Mouse (Mus musculus) fibroblast of lung, adult 2 months (primary cell): ENCODE data around the gene Fmo5.

ENCODE experiments used
- DNase-seq: peaks from one replicate; pipeline ENCODE4 v3.0.0-alpha.2; 2011; ENCODE audit warnings: low read depth

Gene Fmo5

GRCm38 (mm10) chr3:97681321-97682158, 52.9 kb downstream of the Fmo5 start:
- peak; percentile 76 for DNase-seq

DNA sequence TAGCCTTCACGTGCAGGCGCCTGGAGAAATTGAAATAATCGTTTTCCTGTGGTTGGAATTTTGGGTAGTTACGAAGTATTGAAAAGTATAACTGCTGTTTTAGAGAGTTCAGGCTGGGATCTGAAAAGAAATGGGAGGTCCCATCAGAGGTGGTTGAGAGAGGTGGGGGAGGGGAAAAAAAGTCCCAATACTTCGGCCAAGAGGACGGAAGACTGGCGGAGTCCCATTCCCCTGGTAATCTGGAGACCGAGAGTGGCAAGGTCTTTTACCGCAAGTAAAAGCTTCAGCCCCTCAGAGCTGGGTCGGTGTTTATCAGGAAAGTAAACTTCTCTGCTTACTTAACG, 53.5 kb downstream of the Fmo5 start:
- DNase-seq, result no peak

DNA sequence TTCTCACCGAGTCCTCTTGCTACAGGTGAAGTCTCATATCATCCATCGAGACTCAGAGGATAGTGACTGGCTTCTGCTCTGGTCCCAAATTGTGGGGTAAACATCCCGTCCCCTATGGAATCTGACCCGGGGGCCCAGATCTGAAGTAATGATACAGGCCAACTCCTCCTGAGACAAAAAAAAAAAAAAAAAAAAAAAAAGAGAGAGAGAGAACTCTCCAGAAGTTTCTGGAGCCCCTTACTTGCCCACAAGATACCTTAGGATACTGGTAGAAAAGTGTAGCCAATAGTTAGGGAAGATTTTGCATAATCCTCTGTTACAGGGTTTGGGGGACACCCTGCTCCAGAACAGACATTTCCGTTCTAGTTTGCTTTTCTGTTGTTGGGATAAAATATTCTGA, 54.0 kb downstream of the Fmo5 start:
- no peak for DNase-seq

- no peak for DNase-seq
These were observed 55.1 kb downstream of the Fmo5 start for GRCm38 (mm10) chr3:97683560-97684195.

- no peak for DNase-seq
These were observed 57.9 kb downstream of the Fmo5 start for GRCm38 (mm10) chr3:97686372-97687117.

DNA sequence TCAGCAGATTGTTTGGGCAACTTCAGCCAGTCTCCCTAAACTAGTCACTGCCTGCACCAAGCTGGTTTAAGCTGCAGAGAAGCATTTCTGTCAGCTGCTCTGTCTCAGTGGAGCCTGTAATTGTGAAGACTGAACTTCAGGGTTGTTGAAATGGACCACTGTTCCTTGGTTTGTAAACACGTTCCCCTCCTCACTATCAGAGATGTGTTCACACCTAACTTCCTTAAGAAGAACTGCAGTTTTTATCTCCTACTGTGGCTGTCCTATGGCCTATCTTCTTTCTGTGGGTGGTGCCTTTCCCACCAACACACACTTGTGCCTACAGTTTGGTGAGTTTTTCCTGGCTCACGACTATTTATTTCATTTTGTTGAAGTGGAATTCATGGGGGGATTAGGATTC, 60.7 kb downstream of the Fmo5 start:
- DNase-seq, result no peak

- no peak for DNase-seq
These were observed 62.0 kb downstream of the Fmo5 start for GRCm38 (mm10) chr3:97690590-97690989.

- DNase-seq, result no peak
These were observed 62.9 kb downstream of the Fmo5 start for GRCm38 (mm10) chr3:97691443-97692017.

- DNase-seq, result no peak
These were observed 65.2 kb downstream of the Fmo5 start for GRCm38 (mm10) chr3:97693806-97694205.

DNA sequence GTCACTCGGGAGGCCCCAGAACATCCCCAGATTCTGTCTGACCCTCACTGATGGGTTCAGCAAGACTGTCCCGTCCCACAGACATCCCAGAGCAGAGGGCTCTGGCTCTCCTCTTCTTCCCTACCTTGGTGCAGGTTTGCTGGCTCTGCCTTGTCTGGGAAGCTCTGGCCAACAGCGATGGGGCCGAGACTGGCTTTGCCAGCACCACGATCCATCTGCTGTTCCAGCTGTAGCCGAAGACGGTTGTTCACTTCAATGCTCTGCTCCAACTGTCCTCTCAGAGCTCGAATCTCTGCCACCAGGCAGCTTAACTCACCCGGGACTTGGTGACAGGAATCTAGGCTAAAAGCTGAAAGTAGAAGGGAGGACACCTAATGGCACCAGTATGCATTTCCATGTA, 68.3 kb downstream of the Fmo5 start:
- DNase-seq, result no peak

- DNase-seq, result no peak
These were observed 68.7 kb downstream of the Fmo5 start for GRCm38 (mm10) chr3:97697291-97697690.

DNA sequence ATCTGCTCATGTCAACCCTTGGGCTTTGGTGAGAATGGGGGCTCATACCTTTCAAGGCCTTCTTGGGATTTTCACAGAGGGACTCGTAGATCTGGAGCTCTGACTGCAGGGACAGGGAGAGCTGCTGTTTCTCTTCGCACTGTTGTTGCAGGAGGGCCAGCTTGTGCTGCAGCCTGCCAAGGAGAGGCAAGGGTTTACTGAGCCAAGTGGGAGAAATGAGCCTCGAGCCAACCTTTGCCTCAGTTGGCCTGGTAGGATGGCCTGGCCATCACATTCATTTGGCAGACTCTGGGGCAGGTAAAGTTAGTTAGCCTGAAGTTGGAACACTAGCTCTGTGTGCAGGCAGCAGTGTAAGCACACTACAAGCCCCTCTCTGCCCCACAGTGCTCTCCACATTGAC, 70.5 kb downstream of the Fmo5 start:
- no peak for DNase-seq

GRCm38 (mm10) chr3:97701198-97701597, 72.6 kb downstream of the Fmo5 start:
- DNase-seq, result no peak

- no peak for DNase-seq
These were observed 74.0 kb downstream of the Fmo5 start for GRCm38 (mm10) chr3:97702448-97703080.
